Mouse (Mus musculus): Measurements from ENCODE around the gene Dazl.

The Dazl gene

GRCm38 (mm10) chr17:50293241-50293731 is at the start of gene Dazl:
Gene Dazl, minus strand, starts transcription at chr17:50293636.
- no peak for DNase-seq (ENCODE audit: low spot score in 2 of 2)

- DNase-seq (ENCODE audit: low spot score in 2 of 2), result no peak
Measured at GRCm38 (mm10) chr17:50341850-50342544, 48.6 kb upstream of the Dazl start.

GRCm38 (mm10) chr17:50338901-50339300 is 45.5 kb upstream of the Dazl start:
- no peak for DNase-seq (ENCODE audit: low spot score in 2 of 2)

GRCm38 (mm10) chr17:50335776-50336175 is 42.3 kb upstream of the Dazl start:
- DNase-seq (ENCODE audit: low spot score in 2 of 2), result no peak

GRCm38 (mm10) chr17:50334694-50335093 is 41.3 kb upstream of the Dazl start:
- no peak for DNase-seq (ENCODE audit: low spot score in 2 of 2)

GRCm38 (mm10) chr17:50332012-50332300 is 38.5 kb upstream of the Dazl start:
- DNase-seq (ENCODE audit: low spot score in 2 of 2), result no peak

- no peak for DNase-seq (ENCODE audit: low spot score in 2 of 2)
Measured at GRCm38 (mm10) chr17:50331171-50332011, 38.0 kb upstream of the Dazl start.

GRCm38 (mm10) chr17:50330245-50330644 is 36.8 kb upstream of the Dazl start:
- no peak for DNase-seq (ENCODE audit: low spot score in 2 of 2)

GRCm38 (mm10) chr17:50324658-50325057 is 31.2 kb upstream of the Dazl start:
- no peak for DNase-seq (ENCODE audit: low spot score in 2 of 2)

- DNase-seq (ENCODE audit: low spot score in 2 of 2), result no peak
Measured at GRCm38 (mm10) chr17:50318810-50319209, 25.4 kb upstream of the Dazl start.

GRCm38 (mm10) chr17:50316216-50317150 is 23.0 kb upstream of the Dazl start:
- no peak for DNase-seq (ENCODE audit: low spot score in 2 of 2)

- no peak for DNase-seq (ENCODE audit: low spot score in 2 of 2)
Measured at GRCm38 (mm10) chr17:50310148-50310802, 16.8 kb upstream of the Dazl start.

- peak in 1 of 2 experiments; percentile 17 for DNase-seq (ENCODE audit: low spot score in 2 of 2)
Measured at GRCm38 (mm10) chr17:50309512-50310072, 16.2 kb upstream of the Dazl start.

GRCm38 (mm10) chr17:50308880-50309279 is 15.4 kb upstream of the Dazl start:
- no peak for DNase-seq (ENCODE audit: low spot score in 2 of 2)

GRCm38 (mm10) chr17:50308059-50308647 is 14.7 kb upstream of the Dazl start:
- no peak for DNase-seq (ENCODE audit: low spot score in 2 of 2)

GRCm38 (mm10) chr17:50302867-50303266 is 9.4 kb upstream of the Dazl start:
- no peak for DNase-seq (ENCODE audit: low spot score in 2 of 2)

GRCm38 (mm10) chr17:50300171-50300841 is 6.9 kb upstream of the Dazl start:
- no peak for DNase-seq (ENCODE audit: low spot score in 2 of 2)

GRCm38 (mm10) chr17:50298821-50299220 is 5.4 kb upstream of the Dazl start:
- DNase-seq (ENCODE audit: low spot score in 2 of 2), result no peak

- DNase-seq (ENCODE audit: low spot score in 2 of 2), result no peak
Measured at GRCm38 (mm10) chr17:50294726-50295125, 1.3 kb upstream of the Dazl start.

GRCm38 (mm10) chr17:50292661-50293171 is 720 bp downstream of the Dazl start:
- DNase-seq (ENCODE audit: low spot score in 2 of 2), result peak; percentile 71 to 73
